10 mouse cellular contexts compared by ENCODE assay signal in the genomic region with DNA sequence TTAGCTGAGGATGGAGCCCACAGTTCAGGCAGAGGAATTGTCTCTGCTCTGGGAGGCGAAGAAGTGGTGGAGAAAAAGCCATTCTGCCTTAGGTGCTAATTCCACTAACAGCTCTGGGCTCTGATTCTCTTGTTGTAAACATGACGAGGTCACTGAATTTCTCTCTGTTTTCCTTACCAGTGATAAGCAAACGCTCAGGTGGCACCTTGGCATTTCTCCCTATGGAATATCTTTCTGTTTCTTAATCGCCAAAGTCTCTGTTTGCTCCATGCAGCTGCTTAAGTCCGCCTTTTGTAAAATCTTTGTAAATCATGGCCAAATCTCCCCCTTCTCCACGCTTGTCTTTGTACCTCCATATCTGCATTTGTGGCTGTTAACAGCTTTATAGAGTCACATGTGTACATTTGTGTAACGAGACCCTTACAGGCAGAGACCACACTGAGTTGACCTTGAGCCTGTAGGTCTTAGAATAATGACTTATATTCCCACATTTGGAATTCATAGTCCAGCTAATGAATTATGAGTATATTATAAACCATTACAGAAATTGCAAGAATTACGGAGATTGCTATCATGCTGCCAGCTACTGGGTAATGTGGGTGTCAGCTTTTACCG.
A peak's percentile ranks its signal among the peaks of the same experiment; 100 is the strongest.
DNase-seq lines count a peak whose midpoint lies in the region; ATAC-seq lines count a peak whose summit lies in the region.
"Had no signal": no experiment of that assay in that cellular context is flagged by ENCODE, and none has a peak within 500 bp of the region (broad histone marks: within the 10 kb centered on the region; RNA-seq: fewer than 3 reads in every experiment).

No protein-coding gene starts in this region.

- no peak overlapping the region for H3K4me3 ChIP-seq in embryonic facial prominence, embryonic 15.5 days (replicated peaks)
- peak overlapping the region; percentile 30 for H3K4me3 ChIP-seq in hindbrain, embryonic 12.5 days
- peak overlapping the region; percentile 40 for H3K4me3 ChIP-seq in neural tube, embryonic 14.5 days (ENCODE audit: low read depth, low read length)
- H3K4me3 ChIP-seq: myocyte had no signal

- peaks cover 10% of the 10 kb centered on the region for H3K4me1 ChIP-seq in embryonic facial prominence, embryonic 15.5 days
- peaks cover 25% of the 10 kb centered on the region for H3K4me1 ChIP-seq in hindbrain, embryonic 12.5 days
- 0 out of 2 replicates have a peak, but pooled peaks cover 7% of the 10 kb centered on the region for H3K4me1 ChIP-seq in neural tube, embryonic 14.5 days (ENCODE audit: control insufficient read depth, insufficient read depth, low read length)

- intact Hi-C loops in left cerebral cortex, postnatal 25 days (cut with DNase I), result loop anchor here (5.0 kb wide), 3 partner anchors 87 to 918 kb away; no protein-coding TSS in a partner anchor
- intact Hi-C loops in left cerebral cortex, postnatal 10 days (cut with DNase I), result loop anchor here (5.0 to 10.0 kb wide), 5 partner anchors 112 to 916 kb away; no protein-coding TSS in a partner anchor

- no peak for ATAC-seq in embryonic facial prominence, embryonic 15.5 days (ENCODE audit: insufficient number of reproducible peaks, low FRiP score, low TSS enrichment, low read depth)
- ATAC-seq in hindbrain, embryonic 12.5 days (ENCODE audit: low FRiP score), result no peak
- ATAC-seq in neural tube, embryonic 14.5 days (ENCODE audit: low read depth), result no peak
- ATAC-seq: intestine, embryonic 16.5 days had no signal

- H3K27me3 ChIP-seq in embryonic facial prominence, embryonic 15.5 days, result no peaks in the 10 kb centered on the region
- H3K27me3 ChIP-seq in hindbrain, embryonic 12.5 days, result no peaks in the 10 kb centered on the region
- H3K27me3 ChIP-seq in neural tube, embryonic 14.5 days (ENCODE audit: control insufficient read depth, insufficient read depth, low read length), result no peaks in the 10 kb centered on the region

- peak; percentile 36 to 40 for DNase-seq in left cerebral cortex, postnatal 25 days (ENCODE audit: low spot score in 2 of 2)
- DNase-seq in left cerebral cortex, postnatal 10 days (ENCODE audit: extremely low spot score in 1 of 2, low spot score in 2 of 2), result no peak
- no peak for DNase-seq in urinary bladder, adult 18-20 months (ENCODE audit: low spot score in 2 of 2)
- DNase-seq in spleen, postnatal 36 days (ENCODE audit: low spot score in 2 of 2), result no peak
- DNase-seq: adrenal gland, adult 8-10 months had no signal

- WGBS in embryonic facial prominence, embryonic 15.5 days, result 59% methylated on average over 9 of the region's 9 CpGs
- 58% methylated on average over 9 of the region's 9 CpGs for WGBS in hindbrain, embryonic 12.5 days
- WGBS in neural tube, embryonic 14.5 days, result 18% methylated on average over 9 of the region's 9 CpGs

- H3K9ac ChIP-seq in embryonic facial prominence, embryonic 15.5 days, result no peak overlapping the region
- peak overlapping the region; percentile 59 for H3K9ac ChIP-seq in hindbrain, embryonic 12.5 days
- peak overlapping the region; percentile 52 for H3K9ac ChIP-seq in neural tube, embryonic 14.5 days (replicated peaks; ENCODE audit: low read depth, low read length)

- H3K9me3 ChIP-seq in embryonic facial prominence, embryonic 15.5 days (replicated peaks), result no peaks in the 10 kb centered on the region
- no peaks in the 10 kb centered on the region for H3K9me3 ChIP-seq in hindbrain, embryonic 12.5 days (replicated peaks)
- no peaks in the 10 kb centered on the region for H3K9me3 ChIP-seq in neural tube, embryonic 14.5 days (ENCODE audit: control insufficient read depth, low read length)

- peak overlapping the region; percentile 56 for H3K27ac ChIP-seq in embryonic facial prominence, embryonic 15.5 days (replicated peaks)
- H3K27ac ChIP-seq in hindbrain, embryonic 12.5 days, result peak overlapping the region; percentile 94
- H3K27ac ChIP-seq in neural tube, embryonic 14.5 days (ENCODE audit: low read depth, low read length), result peak overlapping the region; percentile 96

- H3K4me2 ChIP-seq in embryonic facial prominence, embryonic 15.5 days (replicated peaks), result peak overlapping the region; percentile 19
- H3K4me2 ChIP-seq in hindbrain, embryonic 12.5 days (replicated peaks), result peak overlapping the region; percentile 53
- peak overlapping the region; percentile 51 for H3K4me2 ChIP-seq in neural tube, embryonic 14.5 days (ENCODE audit: low read depth, low read length)

- no peaks in the 10 kb centered on the region for H3K36me3 ChIP-seq in embryonic facial prominence, embryonic 15.5 days
- H3K36me3 ChIP-seq in hindbrain, embryonic 12.5 days, result no peaks in the 10 kb centered on the region
- no peaks in the 10 kb centered on the region for H3K36me3 ChIP-seq in neural tube, embryonic 14.5 days (ENCODE audit: control insufficient read depth, insufficient read depth, low read length)

Comparison
In these comparisons a context has a peak if more than half of its experiments do, and no peak if none do; other contexts are left out.
1. DNase-seq: peak in left cerebral cortex, postnatal 25 days (2 of 2); none in left cerebral cortex, postnatal 10 days (0 of 2), urinary bladder, adult 18-20 months (0 of 2) and spleen, postnatal 36 days (0 of 2).
2. Peak in every context shown above with its lines, with median percentiles within 50 percentile points of each other: H3K27ac ChIP-seq and H3K4me2 ChIP-seq.